Mouse (Mus musculus): ENCODE data around the gene Mpv17l2.

- TF ChIP-seq CTCF (IDR thresholded peaks at IDR 0.05; ENCODE audit: low read depth) (no peak), EP300 (IDR thresholded peaks at IDR 0.05; ENCODE audit: low read depth) (no peak)
These were observed 15.9 kb downstream of the Mpv17l2 start for GRCm38 (mm10) chr8:70744806-70745205.

Measured in heart, postnatal 0 days (tissue).